Mouse (Mus musculus): ENCODE results near the gene Msh4.

DNA sequence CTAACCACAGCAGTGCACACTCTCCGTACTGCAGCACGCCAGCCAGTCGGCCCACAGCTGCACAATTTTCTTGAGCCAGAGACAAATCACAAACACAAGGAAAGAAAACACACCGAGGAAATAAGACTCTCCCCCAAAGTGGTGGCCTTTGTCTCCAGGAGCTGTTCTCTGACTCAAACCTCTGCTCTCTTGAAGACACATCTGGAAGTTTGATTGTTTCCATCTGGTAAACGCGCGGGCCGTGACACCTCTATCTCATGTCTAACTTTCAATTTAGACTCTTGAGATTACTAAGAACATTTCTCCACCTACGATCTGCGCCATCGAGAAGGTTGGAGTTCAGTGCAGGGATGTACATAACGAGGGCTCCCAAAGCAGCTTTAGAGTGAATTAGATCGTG, 97.5 kb downstream of the Msh4 start:
- TF ChIP-seq GATA1 (IDR thresholded peaks at IDR 0.05; ENCODE audit: borderline replicate concordance, low read length) (no peak), FLI1 (IDR thresholded peaks at IDR 0.05; ENCODE audit: low read length) (no peak)
